Mouse (Mus musculus) gastrocnemius, postnatal 36 days (tissue): ENCODE results near the gene Stk38l. TPM values are rescaled to one million over a fixed set of nuclear protein-coding genes. Genes with fewer than 3 reads are reported as not detected.

ENCODE experiments used
- total RNA-seq, 2 experiments: library from RNA; stranded (reverse); gene quantifications; 2 replicates each; pipeline ENCODE4 v1.2.3; 2021

Stk38l gene
- total RNA-seq, 2 experiments from 2014 or later, result 7.7 to 8.5 TPM

Other genes starting within 250 kb of the Stk38l start
- gene Itpr2, start 222.8 kb upstream of the Stk38l start, total RNA-seq, result 1 to 10 TPM; 7.9 to 9.6 TPM
- 10 to 100 TPM; 44.0 to 48.1 TPM for gene Fgfr1op2, start 147.8 kb upstream of the Stk38l start, total RNA-seq
- 10 to 100 TPM; 11.3 to 11.8 TPM for gene Ints13, start 147.2 kb upstream of the Stk38l start, total RNA-seq
- 10 to 100 TPM; 34.7 to 38.0 TPM for gene Med21, start 82.4 kb upstream of the Stk38l start, total RNA-seq
- gene Tm7sf3, start 82.2 kb upstream of the Stk38l start, total RNA-seq, result 1 to 10 TPM; 6.2 to 7.3 TPM
- gene Arntl2, start 71.1 kb downstream of the Stk38l start, total RNA-seq, result 1 to 10 TPM in 1 of 2 experiments, under 1 TPM in 1; 0.39 to 1.3 TPM
- not detected for gene Smco2, start 125.1 kb downstream of the Stk38l start, total RNA-seq
- gene Ppfibp1, start 163.5 kb downstream of the Stk38l start, total RNA-seq, result 10 to 100 TPM; 36.7 to 37.6 TPM
- not detected for gene 1700034J05Rik, start 229.4 kb downstream of the Stk38l start, total RNA-seq